Mouse (Mus musculus): ENCODE measurements around the gene Atpaf2. TPM values are rescaled to one million over a fixed set of nuclear protein-coding genes. Genes with fewer than 3 reads are reported as not detected.

Atpaf2 gene
- 10 to 100 TPM; 14.3 to 19.3 TPM for total RNA-seq (2023)

DNA sequence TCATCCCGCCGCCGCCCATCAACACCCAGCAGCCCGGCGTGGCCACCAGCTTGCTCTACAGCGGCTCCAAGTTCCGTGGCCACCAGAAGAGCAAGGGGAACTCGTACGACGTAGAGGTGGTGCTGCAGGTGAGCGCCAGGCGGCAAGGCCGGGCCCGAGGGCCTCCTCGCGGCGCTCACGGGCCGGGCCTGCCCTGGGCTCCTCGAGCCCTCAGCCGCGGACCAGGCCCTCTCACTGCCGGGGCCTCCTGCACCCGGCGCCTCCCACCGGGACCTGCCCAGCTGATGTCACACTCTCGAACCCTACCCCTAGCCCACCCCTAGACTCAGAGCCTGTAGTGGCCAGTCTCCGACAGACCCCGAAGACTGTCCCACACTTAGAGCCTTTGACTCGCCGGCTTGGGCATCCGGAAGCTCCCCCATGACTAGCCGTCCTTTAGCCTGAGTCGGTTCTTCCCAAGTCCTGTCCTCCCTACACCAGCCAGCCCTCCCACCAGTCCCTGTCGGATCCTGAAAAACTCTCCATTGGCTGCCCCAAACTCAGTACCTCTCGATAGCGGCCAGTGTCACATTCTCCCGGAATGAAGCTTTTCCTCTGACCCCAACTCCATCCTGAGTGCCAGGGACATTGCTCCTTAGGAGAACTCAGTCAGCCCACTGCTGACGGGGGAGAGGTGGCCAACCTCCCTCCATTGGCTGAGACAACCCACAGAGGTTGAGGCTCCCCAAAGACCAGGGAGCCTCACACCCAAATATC lies at the start of gene Atpaf2:
Gene Atpaf2 (minus strand): TSS at position 741 of the 756 bp plus-strand sequence.

DNA sequence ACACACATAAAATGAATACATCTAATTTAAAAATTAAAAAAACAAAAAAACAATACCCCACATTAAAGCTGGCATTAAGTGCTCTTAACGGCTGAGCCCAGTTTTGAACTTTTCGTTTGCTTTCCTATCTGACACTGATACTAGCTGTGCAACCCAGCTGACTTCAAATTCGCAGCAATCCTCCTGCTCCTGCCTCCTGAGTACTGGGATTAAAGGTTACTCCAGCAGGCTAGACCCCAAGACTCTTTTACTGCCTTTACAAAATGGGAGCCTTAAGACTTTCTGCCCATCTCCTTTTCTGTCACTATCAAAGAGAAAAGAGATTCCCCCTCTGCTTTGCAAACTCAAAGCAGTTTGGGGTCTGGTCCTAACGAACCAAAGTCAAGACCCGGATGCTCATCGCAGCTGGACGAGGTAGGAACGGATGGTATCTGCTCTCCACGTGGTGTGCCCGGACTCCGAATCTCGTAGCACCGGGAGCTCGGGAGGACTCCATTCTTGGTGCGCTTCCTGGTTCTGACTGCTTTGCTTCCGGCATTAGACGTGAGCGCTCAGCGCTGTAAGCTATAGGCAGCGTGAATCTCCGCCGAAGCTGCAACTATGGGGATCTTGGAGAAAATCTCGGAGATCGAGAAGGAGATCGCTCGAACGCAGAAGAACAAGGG lies 36.0 kb upstream of the Atpaf2 start, which contains the start of gene Drg2:
Gene Drg2 (plus strand): TSS at position 512 of the 665 bp plus-strand sequence.

DNA sequence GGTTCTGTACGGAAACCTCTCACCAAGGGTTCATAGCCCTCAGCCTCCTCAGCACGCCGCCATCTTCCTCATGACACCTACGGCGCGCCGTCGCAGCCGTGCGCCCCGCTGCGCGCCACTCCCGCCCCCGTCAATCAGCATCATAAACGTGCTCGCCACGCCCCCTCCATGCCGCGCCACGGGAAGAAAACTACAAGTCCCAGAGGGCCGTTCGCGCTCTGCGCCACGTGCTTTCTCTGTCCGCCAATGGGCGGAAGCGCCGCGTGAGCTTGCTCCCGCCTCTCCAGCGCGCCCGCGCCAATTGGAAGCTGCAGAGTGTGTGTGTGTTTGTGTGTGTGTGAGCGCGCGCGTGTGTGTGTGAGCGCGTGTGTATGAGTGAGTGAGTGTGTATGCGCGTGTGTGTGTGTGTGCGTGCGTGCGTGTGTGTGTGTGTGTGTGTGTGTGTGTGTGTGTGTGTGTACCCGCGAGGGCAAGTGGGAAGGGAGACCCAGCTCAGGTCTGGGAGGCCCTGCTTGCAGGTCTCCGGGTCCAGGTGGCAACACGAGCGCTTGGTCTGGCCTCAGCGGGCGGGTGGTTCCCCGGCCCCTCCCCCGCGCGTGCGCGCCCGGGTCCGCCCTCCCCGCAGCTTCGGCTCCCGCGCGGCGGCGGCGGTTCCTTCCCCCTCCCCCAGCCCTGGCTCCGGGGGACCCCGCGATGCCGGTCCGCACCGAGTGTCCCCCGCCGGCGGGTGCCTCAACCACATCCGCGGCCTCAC lies 1.1 kb downstream of the Atpaf2 start, which contains the start of gene Gid4:
Gene Gid4 (plus strand): TSS at position 183 of the 754 bp plus-strand sequence.

GRCm38 (mm10) chr11:60352559-60353411 lies 65.5 kb downstream of the Atpaf2 start, which contains the start of the genes Tom1l2 and Drc3:
Gene Tom1l2 (minus strand): TSS chr11:60352905.
Gene Drc3 (plus strand): TSS chr11:60353329.

Other genes starting within 250 kb of the Atpaf2 start
- 10 to 100 TPM; 50.9 to 53.7 TPM for gene Srebf1, start 195.9 kb downstream of the Atpaf2 start, total RNA-seq (2023)
- 10 to 100 TPM in 1 of 2 experiments, 1 to 10 TPM in 1; 9.9 to 15.0 TPM for gene Tom1l2, start 65.6 kb downstream of the Atpaf2 start, total RNA-seq (2023)
- gene Drc3, start 65.1 kb downstream of the Atpaf2 start, total RNA-seq (2023): under 1 TPM; 0.37 to 0.44 TPM
- gene Gid4, start 1.3 kb downstream of the Atpaf2 start, total RNA-seq (2023): 1 to 10 TPM; 8.5 TPM
- gene Drg2, start 36.1 kb upstream of the Atpaf2 start, total RNA-seq (2023): 10 to 100 TPM; 18.9 to 21.8 TPM
- gene Myo15, start 50.9 kb upstream of the Atpaf2 start, total RNA-seq (2023): under 1 TPM; 0.46 TPM
- gene Alkbh5, start 117.9 kb upstream of the Atpaf2 start, total RNA-seq (2023): 10 to 100 TPM; 35.1 to 37.0 TPM

Data from neutrophil, adult 83 days (primary cell).